Mouse (Mus musculus): ENCODE results near the gene Oat. TPM values are rescaled to one million over a fixed set of nuclear protein-coding genes. Genes with fewer than 3 reads are reported as not detected.

Oat gene
- total RNA-seq, 2 experiments from 2014 or later: 130 to 141 TPM

DNA sequence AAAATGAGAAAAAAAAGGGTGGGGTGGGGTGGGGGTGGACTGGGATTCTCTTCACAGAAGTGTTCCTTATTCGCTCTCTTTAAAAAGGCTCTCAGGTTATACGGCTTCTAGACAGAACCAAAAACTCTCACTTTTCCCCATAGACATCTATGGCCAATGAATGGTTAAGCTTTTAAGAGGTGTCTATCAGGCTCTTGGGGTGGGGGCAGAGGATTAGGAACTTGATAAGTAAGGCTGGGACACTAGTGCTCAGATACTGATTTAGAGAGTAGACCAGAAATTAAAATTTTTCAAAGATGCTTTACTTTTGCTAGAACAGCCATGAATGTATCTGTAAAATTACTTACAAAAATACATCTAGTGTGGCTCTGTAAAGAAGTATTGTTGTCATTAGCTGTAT lies 18.1 kb upstream of the Oat start:
- no peak for DNase-seq

- no peak for DNase-seq
Measured at GRCm38 (mm10) chr7:132593762-132594161, 17.6 kb upstream of the Oat start.

DNA sequence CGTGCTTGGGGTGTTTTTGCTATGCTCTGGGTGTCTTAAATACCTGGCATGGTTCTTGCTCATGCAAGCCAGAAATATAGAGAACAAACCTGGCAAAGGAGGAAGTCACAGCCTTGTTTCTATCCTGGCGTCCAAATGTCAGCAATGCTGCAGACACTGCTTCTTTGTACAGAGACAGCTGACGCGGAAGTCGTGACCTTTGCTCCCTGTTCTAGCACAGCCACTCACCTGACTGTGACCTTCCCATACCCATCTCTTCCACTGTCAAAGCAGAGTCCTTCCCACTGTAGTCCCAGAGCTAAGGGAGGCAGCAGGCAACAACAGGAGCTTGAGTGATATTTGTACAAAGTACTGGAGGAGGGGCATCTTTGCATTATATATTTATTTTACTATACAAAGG lies 13.4 kb upstream of the Oat start:
- DNase-seq: no peak

DNA sequence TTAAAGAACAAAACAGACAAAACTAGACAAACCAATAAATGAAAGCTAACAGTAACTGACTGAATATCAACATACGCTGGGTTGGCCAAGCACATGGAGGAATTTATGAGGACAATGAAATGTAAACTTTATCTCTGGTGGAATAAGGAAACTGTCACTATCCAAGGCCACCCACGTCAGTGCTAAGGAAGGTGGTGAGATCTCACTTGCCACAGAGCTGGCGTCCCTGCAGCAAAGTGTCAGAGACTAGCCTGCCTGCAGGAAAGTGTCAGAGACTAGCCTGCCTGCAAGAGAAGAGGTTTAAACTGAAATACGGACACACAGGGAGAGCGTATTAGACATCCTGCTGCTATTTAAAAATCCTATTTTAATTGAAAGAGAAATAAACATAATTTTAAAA lies 11.0 kb upstream of the Oat start:
- no peak for DNase-seq

- no peak for DNase-seq
Measured at GRCm38 (mm10) chr7:132585695-132586491, 9.7 kb upstream of the Oat start.

GRCm38 (mm10) chr7:132581441-132581840 lies 5.2 kb upstream of the Oat start:
- peak; percentile 29 to 49 for DNase-seq

DNA sequence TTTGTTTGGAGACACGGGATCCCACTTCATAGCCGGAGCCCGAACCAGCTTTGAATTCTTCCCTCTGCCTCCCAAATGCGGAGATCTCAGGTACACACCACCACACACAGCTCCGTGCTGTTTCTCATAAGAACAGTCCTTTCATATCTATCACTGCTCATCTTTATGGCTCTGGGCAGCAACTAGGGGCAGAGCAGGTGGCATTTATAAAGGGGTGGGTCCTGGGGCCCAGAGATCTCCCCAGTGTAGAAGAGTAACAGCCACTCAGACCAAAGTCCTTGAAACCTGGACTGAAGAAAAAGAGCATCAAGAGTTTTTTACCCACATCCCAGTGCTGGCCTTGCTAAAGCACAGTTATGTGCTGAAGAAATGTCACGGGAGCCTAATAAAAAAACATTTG lies 4.3 kb upstream of the Oat start:
- no peak for DNase-seq

DNA sequence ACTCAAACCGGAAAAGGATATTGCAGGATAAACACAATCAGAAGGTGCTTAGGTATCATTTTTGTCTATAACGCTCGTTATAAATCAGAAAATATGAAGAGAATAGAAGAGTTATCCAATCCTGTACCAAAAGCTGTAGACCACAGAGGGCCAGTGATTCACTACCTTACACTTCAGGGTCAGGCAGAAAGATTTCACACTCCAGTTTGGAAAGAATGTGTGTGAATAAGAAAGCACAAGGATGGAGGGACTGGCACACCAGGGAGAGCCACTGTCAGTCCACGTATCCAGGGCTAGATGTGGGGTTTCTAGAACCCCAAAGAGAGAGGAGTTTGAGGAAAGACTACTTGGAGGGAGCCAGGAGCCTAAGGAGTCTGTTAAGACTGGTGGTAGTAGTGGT lies 693 bp upstream of the Oat start:
- DNase-seq: peak in 1 of 2 experiments; percentile 10

DNA sequence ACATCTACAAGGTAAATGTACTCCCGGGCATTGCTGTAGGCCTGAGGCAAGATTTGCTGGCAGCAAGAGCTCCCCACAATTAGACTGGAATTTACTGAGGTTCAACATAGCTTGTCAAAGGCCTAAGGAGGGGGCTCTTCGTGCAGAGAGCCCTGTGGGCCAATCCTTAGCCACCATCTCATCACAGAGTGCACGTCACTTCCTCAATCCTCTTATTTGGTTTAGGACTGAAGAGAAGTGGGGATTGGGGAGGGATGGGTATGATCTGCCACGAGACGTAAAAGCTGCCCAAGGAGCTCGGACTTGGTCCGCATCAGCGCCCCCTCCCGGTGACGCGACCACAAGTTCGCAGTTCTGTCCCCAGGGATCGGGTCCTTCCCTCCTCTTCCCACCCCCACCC lies 575 bp downstream of the Oat start:
- peak; percentile 82 to 91 for DNase-seq

DNA sequence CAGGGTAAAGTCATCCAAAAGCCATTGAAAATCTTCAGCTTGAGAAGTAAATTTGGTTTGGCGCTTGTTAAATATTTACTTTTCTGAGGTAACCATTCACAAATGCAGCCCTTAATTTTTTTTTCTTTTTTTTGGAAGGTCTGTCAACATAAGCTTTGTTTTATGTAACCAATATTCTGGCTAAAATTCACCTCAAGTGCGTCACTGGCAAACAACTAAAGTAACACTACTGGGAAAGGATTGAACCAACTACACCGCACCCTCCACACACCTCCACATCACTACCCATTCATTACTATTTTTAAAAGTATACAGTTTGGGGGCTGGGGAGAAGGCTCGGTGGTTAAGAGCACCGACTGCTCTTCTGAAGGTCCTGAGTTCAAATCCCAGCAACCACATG lies 1.6 kb downstream of the Oat start:
- no peak for DNase-seq

- no peak for DNase-seq
Measured at GRCm38 (mm10) chr7:132573205-132573604, 3.0 kb downstream of the Oat start.

DNA sequence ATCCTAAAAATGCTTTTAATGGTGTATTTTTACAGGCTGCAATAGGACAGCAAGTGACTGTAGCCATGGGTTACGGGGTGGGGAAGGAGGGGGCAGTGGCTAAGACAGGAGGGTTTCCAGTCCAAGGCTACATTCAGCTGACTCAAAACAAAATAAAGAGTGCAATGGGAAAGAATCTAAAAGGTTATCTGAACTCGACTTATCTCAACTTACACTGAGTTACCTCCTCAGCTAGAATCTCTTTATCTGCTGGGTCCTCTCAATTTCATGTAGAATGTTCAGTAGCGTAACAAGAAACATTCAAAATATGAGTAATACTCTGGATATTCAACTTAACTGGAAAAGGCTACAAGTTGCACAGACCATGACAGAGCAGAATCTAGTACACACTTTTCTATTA lies 3.5 kb downstream of the Oat start:
- DNase-seq: peak in 1 of 2 experiments; percentile 28

GRCm38 (mm10) chr7:132571481-132571880 lies 4.7 kb downstream of the Oat start:
- peak in 1 of 2 experiments; percentile 25 for DNase-seq

DNA sequence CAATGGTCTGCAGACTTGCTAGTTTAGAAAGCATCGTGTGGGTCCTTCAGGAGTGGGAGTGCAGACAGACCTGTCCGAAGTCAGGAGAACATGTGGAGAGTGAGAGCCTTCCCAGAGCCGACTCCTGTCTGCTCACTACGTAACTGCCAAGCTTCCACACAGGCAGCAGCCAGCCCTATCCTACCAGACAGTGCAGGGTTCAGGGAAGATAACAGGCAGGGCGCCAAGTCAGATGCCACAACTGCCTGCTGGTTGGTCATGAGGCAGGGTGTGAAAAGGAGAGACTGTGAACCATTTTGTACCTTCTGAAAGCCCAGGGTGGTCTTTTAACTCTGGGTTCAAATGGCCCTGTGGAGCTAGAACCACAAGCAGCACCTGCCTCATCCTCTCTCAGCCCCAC lies 6.1 kb downstream of the Oat start:
- DNase-seq: no peak

GRCm38 (mm10) chr7:132568817-132569216 lies 7.4 kb downstream of the Oat start:
- no peak for DNase-seq

DNA sequence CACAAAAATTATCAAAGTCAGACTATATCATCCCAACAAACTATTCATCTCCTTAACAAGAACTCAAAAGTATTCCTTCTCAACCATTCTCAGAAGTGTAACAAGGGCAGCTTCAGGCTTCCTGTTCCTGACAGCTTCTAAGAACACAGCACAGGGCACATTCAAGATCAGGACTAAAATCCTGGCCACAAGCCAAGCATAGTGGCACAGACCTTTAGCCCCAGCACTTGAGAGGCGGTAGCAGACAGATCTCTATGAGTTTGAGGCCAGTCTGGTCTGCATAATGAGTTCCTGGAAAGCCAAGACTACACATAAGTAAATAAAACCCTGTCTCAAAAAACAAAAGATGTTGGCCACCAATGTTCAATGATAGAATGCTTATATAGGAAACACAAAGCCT lies 10.4 kb downstream of the Oat start:
- no peak for DNase-seq

GRCm38 (mm10) chr7:132559138-132559766 lies 16.9 kb downstream of the Oat start:
- DNase-seq: no peak

DNA sequence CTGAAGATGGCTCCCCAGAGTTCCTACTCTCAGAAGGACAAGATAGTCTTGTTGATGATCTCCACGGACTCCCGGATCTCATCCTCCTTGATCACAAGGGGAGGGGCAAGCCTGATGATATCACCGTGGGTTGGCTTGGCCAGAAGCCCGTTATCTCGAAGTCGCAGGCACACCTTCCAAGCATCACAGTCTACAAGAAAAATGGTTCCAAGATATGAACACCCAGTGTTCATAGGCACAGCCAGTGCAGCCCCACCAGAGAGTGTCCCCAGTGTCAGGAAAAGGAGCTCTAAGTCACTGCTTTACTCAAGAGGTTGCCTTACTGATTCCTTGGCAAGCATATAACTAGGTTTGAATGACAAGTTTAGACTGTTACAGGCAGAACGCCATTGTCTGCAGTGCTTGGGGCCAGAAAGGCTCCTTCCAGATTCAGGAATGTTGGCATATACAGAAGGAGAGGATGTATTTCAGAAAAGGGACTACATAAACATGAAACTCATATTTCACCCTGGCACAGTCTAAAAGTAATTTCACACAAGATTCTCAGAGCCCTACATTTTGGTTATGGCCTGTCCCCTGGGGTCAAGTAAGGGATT lies 18.0 kb downstream of the Oat start:
- no peak for DNase-seq

DNA sequence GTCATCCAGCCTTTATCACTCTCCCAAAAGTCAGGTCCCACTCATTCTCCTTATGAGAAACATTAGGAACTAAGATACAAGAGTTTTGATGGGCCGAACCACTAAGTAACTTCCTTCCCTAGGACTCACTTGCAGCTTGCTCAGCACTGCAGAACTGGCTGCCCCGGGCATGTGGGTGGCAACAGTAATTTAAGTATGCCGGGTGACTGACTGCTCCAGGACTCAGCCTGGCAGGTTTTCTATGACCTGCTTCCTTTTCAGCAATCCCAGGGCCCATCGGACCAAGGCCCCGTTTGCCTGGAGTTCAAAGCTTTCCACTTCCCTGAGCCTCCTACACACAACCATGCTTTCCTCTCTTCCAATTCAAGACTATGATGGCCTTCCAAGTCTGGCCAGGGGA lies 19.6 kb downstream of the Oat start:
- no peak for DNase-seq

DNA sequence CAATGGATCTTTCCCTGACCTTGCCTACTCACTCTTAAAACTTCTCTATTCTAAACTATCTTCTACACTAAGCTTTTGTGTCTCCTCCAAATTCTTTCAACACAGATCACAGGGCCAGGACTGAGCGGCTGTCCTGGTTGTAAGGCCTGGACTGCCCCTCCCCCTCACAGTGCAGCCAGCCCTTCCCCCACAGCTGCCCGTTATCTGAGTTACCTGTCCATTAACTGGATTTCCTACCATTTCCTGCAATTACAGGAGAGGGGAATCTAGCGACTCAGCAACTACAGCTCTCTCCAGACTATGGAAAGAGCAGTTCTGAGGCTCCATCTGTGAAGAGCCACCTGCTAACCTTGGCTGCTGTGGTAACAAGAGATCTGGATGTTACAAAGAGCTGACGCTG lies 20.3 kb downstream of the Oat start:
- DNase-seq: no peak

DNA sequence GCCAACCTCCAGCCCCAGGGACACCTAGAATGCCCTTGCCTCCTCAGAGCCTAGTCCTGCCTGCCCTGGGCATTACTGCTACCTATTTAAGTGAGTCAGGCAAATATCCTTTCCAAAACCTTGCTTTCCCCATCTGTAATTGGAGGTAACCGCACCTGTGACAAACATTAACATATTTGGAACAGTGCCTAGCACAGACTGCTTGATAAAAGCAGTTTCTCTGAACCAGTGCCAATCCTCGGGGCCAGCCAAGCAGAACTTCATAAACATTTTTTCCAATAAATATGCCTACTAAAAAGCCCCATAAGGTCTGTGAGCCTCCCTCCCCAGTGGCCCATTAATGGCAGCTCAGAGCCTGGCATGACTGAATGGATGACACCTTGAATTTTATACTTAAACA lies 22.1 kb downstream of the Oat start:
- no peak for DNase-seq

DNA sequence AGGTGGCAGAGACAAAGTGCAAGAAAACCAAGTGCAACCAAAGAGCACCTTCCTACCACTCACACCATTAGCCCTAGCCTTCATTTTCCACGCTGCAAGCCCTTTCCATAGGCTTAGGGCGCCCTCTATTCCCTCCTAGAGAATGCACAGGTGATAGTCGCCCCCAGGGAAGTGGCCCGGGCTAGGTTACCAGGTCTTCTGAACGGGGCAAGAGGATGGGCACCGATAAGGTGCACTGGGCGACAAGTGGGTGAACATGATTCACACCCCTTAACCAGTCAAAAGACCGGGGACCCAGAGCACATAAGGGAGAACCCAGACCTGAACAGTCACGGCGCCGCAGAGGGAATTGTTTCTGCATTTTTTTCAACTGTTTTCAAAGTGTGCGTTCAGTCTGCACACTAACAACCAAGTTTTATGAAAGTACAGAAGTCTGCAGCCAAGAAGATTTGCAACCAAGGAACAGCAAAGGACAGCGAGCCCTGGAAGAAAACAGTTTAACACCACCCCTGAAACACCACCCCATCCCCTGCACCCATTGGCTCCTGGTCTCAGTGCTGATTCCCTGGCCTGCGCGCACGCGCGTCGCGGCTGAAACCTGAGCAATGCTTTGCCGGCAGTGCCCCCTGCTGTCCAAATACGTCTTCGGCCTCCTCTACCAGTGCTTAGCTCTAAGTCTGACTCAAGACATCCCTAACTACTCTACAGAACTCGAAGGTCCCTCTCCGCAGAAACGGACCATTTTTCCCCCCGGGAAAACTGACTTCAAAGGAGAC lies 24.7 kb downstream of the Oat start:
- peak; percentile 97 to 98 for DNase-seq

- no peak for DNase-seq
Measured at GRCm38 (mm10) chr7:132547126-132547525, 29.1 kb downstream of the Oat start.
